Mouse (Mus musculus) ES-E14 (cell line): ENCODE data around the gene Hspb7.

ENCODE experiments used
- CHD2 ChIP-seq: IDR thresholded peaks from 2 replicates; pipeline ENCODE4 v1.6.1; 2014; ENCODE audit warnings: mild to moderate bottlenecking, low read depth, low read length, inconsistent platforms
- HCFC1 ChIP-seq: IDR thresholded peaks from 2 replicates; pipeline ENCODE4 v1.6.1; 2012; ENCODE audit warnings: low read length, inconsistent platforms, borderline replicate concordance; ENCODE audit not compliant: insufficient read depth
- ZNF384 ChIP-seq: IDR thresholded peaks from 2 replicates; pipeline ENCODE4 v1.6.1; 2012; ENCODE audit warnings: low read depth, low read length, inconsistent platforms

DNA sequence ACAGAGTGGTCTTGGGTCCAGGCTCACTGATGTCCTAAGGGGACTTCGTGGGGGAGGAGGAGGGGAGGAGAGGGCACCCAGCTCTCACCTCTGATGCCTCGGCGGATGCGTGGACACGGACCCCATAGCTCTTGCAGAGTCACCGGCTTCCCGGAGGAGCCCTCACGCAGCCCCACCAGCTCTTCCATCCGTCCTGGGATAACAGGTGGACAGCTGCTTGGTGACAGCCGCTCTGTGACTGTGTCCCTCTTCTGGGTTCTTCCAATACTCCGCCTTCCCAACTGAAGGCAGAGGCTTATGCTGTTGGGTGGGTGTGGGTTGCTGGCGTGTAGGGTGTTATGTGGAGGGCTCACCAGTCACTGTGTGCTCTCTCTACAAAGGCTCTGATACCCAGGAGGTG, 22.7 kb upstream of the Hspb7 start:
- TF ChIP-seq HCFC1 (no peak), ZNF384 (no peak), CHD2 (no peak)
